Mouse (Mus musculus) neural tube, embryonic 11.5 days (tissue): ENCODE measurements around the gene Pcdh7. TPM values are rescaled to one million over a fixed set of nuclear protein-coding genes. Genes with fewer than 3 reads are reported as not detected.
A peak's percentile ranks its signal among the peaks of the same experiment; 100 is the strongest.

Experiments used
- ATAC-seq: fragments of 200-750 bp; cut with Nextera tagmentation; 2 replicates; pipeline ENCODE4 v1.8.0; 2017; ENCODE audit warnings: moderate number of reproducible peaks, mild to moderate bottlenecking, moderate TSS enrichment, moderate library complexity; ENCODE audit not compliant: insufficient read depth, low FRiP score, low TSS enrichment
- DNase-seq: peaks from one replicate; pipeline ENCODE4 v3.0.0-alpha.2; 2015; ENCODE audit warnings: low spot score
- H3K27ac ChIP-seq: fragments of 300-500 bp; sonication (generic); 2 replicates; pipeline ENCODE4 v1.5.1; 2014; ENCODE audit warnings: low read depth, mild to moderate bottlenecking, low read length
- H3K27me3 ChIP-seq: fragments of 300-500 bp; sonication (generic); 2 replicates; pipeline ENCODE4 v1.6.1; 2014; ENCODE audit warnings: mild to moderate bottlenecking, low read length, mixed read lengths; ENCODE audit not compliant: control insufficient read depth, insufficient read depth
- H3K36me3 ChIP-seq: fragments of 300-500 bp; sonication (generic); 2 replicates; pipeline ENCODE4 v1.6.1; 2014; ENCODE audit warnings: mild to moderate bottlenecking, low read length, moderate library complexity, mixed read lengths; ENCODE audit not compliant: control insufficient read depth, insufficient read depth
- H3K4me1 ChIP-seq: fragments of 300-500 bp; sonication (generic); 2 replicates; pipeline ENCODE4 v1.6.1; 2014; ENCODE audit warnings: low read length, mixed read lengths; ENCODE audit not compliant: control insufficient read depth, insufficient read depth
- H3K4me2 ChIP-seq: fragments of 300-500 bp; sonication (generic); 2 replicates; pipeline ENCODE4 v1.6.1; 2014; ENCODE audit warnings: low read depth, mild to moderate bottlenecking, moderate library complexity
- H3K4me3 ChIP-seq: fragments of 300-500 bp; sonication (generic); 2 replicates; pipeline ENCODE4 v1.5.1; 2014; ENCODE audit warnings: low read depth, low read length
- H3K9ac ChIP-seq: fragments of 300-500 bp; sonication (generic); 2 replicates; pipeline ENCODE4 v1.6.1; 2014; ENCODE audit warnings: mild to moderate bottlenecking, low read length
- H3K9me3 ChIP-seq: fragments of 300-500 bp; sonication (generic); 2 replicates; pipeline ENCODE4 v1.6.1; 2016; ENCODE audit warnings: low read length; ENCODE audit not compliant: control insufficient read depth
- WGBS: fragments of 180-500 bp; shearing (Covaris S2); extraction: QIAGEN DNeasy Blood & Tissue Kit; methylation state at CpG from one replicate; pipeline ENCODE4 v1.1.7; 2014; 5-methylcytosine and 5-hydroxymethylcytosine counted together
- polyA plus RNA-seq: library from polyadenylated mRNA; unstranded; fragments of >200 nt; fragmentation: Nextera tagmentation; extraction: Ambion mirVana; gene quantifications from 2 replicates; pipeline ENCODE4 v1.2.1, GENCODE M21; 2014

Pcdh7 gene
- polyA plus RNA-seq, 1 experiment from 2014 or later, result 8.6 TPM

GRCm38 (mm10) chr5:57943611-57944010 lies 225.8 kb downstream of the Pcdh7 start:
- Histone ChIP-seq H3K27me3 (no peaks in the 10 kb centered on the region), H3K4me1 (no peaks in the 10 kb centered on the region)
- WGBS, result 84% methylated on average over 2 of the region's 2 CpGs

GRCm38 (mm10) chr5:57945419-57945818 lies 227.7 kb downstream of the Pcdh7 start:
- H3K27me3 ChIP-seq, result no peaks in the 10 kb centered on the region

More at GRCm38 (mm10) chr5:57943611-57944010, 225.8 kb downstream of the Pcdh7 start:
- ATAC-seq, result no peak
- Histone ChIP-seq H3K9ac (no peak overlapping the region), H3K9me3 (no peaks in the 10 kb centered on the region), H3K4me3 (no peak overlapping the region), H3K4me2 (no peak overlapping the region), H3K36me3 (no peaks in the 10 kb centered on the region), H3K27ac (no peak overlapping the region)
- DNase-seq, result no peak

GRCm38 (mm10) chr5:57959317-57959716 lies 241.6 kb downstream of the Pcdh7 start:
- no peaks in the 10 kb centered on the region for H3K4me1 ChIP-seq
- ATAC-seq, result no peak
- H3K9ac ChIP-seq, result no peak overlapping the region
- no peak overlapping the region for H3K4me3 ChIP-seq
- no peaks in the 10 kb centered on the region for H3K36me3 ChIP-seq
- 74% methylated on average over 1 of the region's 1 CpGs for WGBS
- no peak for DNase-seq
- H3K4me2 ChIP-seq, result no peak overlapping the region
- no peaks in the 10 kb centered on the region for H3K9me3 ChIP-seq
- H3K27ac ChIP-seq, result no peak overlapping the region
- H3K27me3 ChIP-seq, result no peaks in the 10 kb centered on the region

More at GRCm38 (mm10) chr5:57945419-57945818, 227.7 kb downstream of the Pcdh7 start:
- H3K9me3 ChIP-seq, result no peaks in the 10 kb centered on the region
- ATAC-seq, result no peak
- 51% methylated on average over 3 of the region's 3 CpGs for WGBS
- no peak overlapping the region for H3K9ac ChIP-seq
- no peak overlapping the region for H3K4me2 ChIP-seq
- no peak for DNase-seq
- no peak overlapping the region for H3K4me3 ChIP-seq
- H3K27ac ChIP-seq, result no peak overlapping the region
- H3K36me3 ChIP-seq, result no peaks in the 10 kb centered on the region
- H3K4me1 ChIP-seq, result no peaks in the 10 kb centered on the region

DNA sequence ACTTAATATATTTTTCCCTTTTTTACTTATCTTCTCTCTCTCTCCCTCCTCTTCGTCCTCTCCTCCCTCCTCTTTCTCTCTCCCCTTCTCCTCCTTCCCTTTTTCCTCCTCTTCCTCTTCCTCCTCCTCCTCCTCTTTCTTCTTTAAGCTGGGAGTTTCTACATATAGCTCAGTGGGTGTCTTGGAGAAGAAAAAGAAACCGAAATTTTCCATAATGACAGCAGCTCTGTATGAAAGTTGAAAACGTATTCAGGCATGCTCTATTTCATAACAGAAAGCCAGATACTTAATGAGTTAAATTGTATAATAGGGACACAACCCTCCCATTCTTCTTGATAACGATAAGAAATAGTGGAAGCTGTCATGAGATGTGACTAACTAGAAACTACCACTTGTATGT lies 246.0 kb downstream of the Pcdh7 start:
- H3K4me2 ChIP-seq, result no peak overlapping the region
- WGBS, result 88% methylated on average over 4 of the region's 4 CpGs
- no peaks in the 10 kb centered on the region for H3K9me3 ChIP-seq

DNA sequence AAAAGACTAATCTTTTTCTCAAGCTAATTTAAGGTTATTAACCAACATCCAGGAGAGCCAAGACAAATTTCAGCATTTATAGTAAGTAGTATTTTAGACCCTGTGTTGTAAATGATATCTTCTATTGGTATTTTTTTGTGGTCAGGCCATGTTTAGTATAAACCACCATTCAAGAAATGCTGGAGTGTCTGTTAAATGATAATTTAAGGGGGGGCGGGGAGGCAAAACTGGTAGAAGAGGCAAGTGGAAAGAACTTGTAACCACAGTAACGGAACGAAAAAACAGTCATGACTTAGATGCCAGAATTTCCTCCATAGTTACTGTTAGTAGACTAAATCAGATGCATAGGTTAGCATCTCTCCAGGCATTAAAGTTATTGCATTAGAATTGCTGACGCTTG lies 246.4 kb downstream of the Pcdh7 start:
- H3K4me2 ChIP-seq, result no peak overlapping the region
- 90% methylated on average over 4 of the region's 4 CpGs for WGBS
- H3K9me3 ChIP-seq, result no peaks in the 10 kb centered on the region
- H3K4me3 ChIP-seq, result no peak overlapping the region
- no peak for DNase-seq
- H3K9ac ChIP-seq, result no peak overlapping the region
- no peaks in the 10 kb centered on the region for H3K36me3 ChIP-seq
- ATAC-seq, result no peak
- H3K27ac ChIP-seq, result no peak overlapping the region
- H3K27me3 ChIP-seq, result no peaks in the 10 kb centered on the region
- no peaks in the 10 kb centered on the region for H3K4me1 ChIP-seq

More for the DNA sequence above, 246.0 kb downstream of the Pcdh7 start:
- H3K4me3 ChIP-seq, result no peak overlapping the region
- DNase-seq (no peak), ATAC-seq (no peak)
- no peaks in the 10 kb centered on the region for H3K4me1 ChIP-seq
- H3K27ac ChIP-seq, result no peak overlapping the region
- H3K9ac ChIP-seq, result no peak overlapping the region
- H3K27me3 ChIP-seq, result no peaks in the 10 kb centered on the region
- no peaks in the 10 kb centered on the region for H3K36me3 ChIP-seq

DNA sequence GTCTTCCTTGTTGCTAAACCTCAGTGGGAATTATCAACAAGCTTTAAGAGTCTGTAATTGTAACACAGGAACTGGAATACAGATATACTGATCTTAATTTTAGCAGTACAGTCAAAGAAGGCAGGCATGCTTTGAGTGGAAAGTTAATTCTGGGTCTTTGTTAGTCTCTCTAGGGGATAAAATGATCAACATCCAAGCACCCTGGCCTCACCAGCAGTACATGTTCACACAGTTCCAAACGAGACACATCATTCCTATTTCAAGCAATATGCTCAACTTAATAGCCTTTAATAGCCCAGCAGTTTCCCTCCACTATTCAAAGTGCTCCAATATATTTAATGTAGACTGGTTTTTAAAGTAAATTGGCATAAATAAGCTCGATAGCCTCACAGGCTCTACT lies 275.8 kb downstream of the Pcdh7 start:
- Histone ChIP-seq H3K4me1 (no peaks in the 10 kb centered on the region), H3K9me3 (no peaks in the 10 kb centered on the region), H3K36me3 (no peaks in the 10 kb centered on the region), H3K9ac (no peak overlapping the region), H3K27ac (no peak overlapping the region), H3K4me2 (no peak overlapping the region), H3K27me3 (no peaks in the 10 kb centered on the region), H3K4me3 (no peak overlapping the region)
- DNase-seq (no peak), ATAC-seq (no peak)
- WGBS, result 83% methylated on average over 2 of the region's 2 CpGs

- Histone ChIP-seq H3K9me3 (no peaks in the 10 kb centered on the region), H3K4me1 (no peaks in the 10 kb centered on the region), H3K9ac (no peak overlapping the region), H3K27ac (no peak overlapping the region), H3K36me3 (no peaks in the 10 kb centered on the region), H3K4me2 (no peak overlapping the region), H3K27me3 (no peaks in the 10 kb centered on the region), H3K4me3 (no peak overlapping the region)
- DNase-seq, result no peak
- no peak for ATAC-seq
- WGBS, result 78% methylated on average over 2 of the region's 2 CpGs
These were observed 303.6 kb downstream of the Pcdh7 start for GRCm38 (mm10) chr5:58021331-58021730.

- Histone ChIP-seq H3K36me3 (no peaks in the 10 kb centered on the region), H3K4me2 (no peak overlapping the region), H3K27ac (no peak overlapping the region), H3K9me3 (no peaks in the 10 kb centered on the region), H3K4me1 (no peaks in the 10 kb centered on the region), H3K4me3 (no peak overlapping the region), H3K27me3 (no peaks in the 10 kb centered on the region), H3K9ac (no peak overlapping the region)
- 75% methylated on average over 7 of the region's 7 CpGs for WGBS
- ATAC-seq (no peak), DNase-seq (no peak)
These were observed 307.4 kb downstream of the Pcdh7 start for GRCm38 (mm10) chr5:58025123-58025522.

GRCm38 (mm10) chr5:58025759-58026158 lies 308.0 kb downstream of the Pcdh7 start:
- Histone ChIP-seq H3K4me3 (no peak overlapping the region), H3K27ac (no peak overlapping the region), H3K9me3 (no peaks in the 10 kb centered on the region), H3K27me3 (no peaks in the 10 kb centered on the region), H3K4me2 (no peak overlapping the region), H3K4me1 (no peaks in the 10 kb centered on the region), H3K9ac (no peak overlapping the region), H3K36me3 (no peaks in the 10 kb centered on the region)
- 31% methylated on average over 8 of the region's 8 CpGs for WGBS
- peak; percentile 54 for DNase-seq
- peak; percentile 35; the same call in 1 of the 2 replicates for ATAC-seq
